Mouse (Mus musculus): ENCODE measurements around the gene Atp5c1. TPM values are rescaled to one million over a fixed set of nuclear protein-coding genes. Genes with fewer than 3 reads are reported as not detected.

Gene Atp5c1
- total and polyA plus RNA-seq, 3 experiments = 280 to 414 (median 381) TPM

- no peak for TF ChIP-seq MYB (IDR thresholded peaks at IDR 0.05; ENCODE audit: low read depth, low read length)
- peak; percentile 74; the same call in 1 of the 2 replicates for TF ChIP-seq MAZ (IDR thresholded peaks at IDR 0.05; ENCODE audit: low read depth, low read length)
- TF ChIP-seq TBP (IDR thresholded peaks at IDR 0.05; ENCODE audit: low read depth, low read length) = peak; percentile 75
- TF ChIP-seq NELFE (IDR thresholded peaks at IDR 0.05; ENCODE audit: low read depth, low read length) = peak; percentile 97
These were observed at the start of gene Atp5c1, which contains the start of gene Kin (continued) for GRCm38 (mm10) chr2:10080310-10081010.

- no peaks in the 10 kb centered on the region for H3K36me3 ChIP-seq (ENCODE audit: control insufficient read depth in 1 of 2, insufficient read depth in 2 of 2, low read length in 2 of 2)
- no peaks in the 10 kb centered on the region for H3K79me2 ChIP-seq (ENCODE audit: control insufficient read depth, insufficient read depth, low read length, poor library complexity)
- H3K27ac ChIP-seq (ENCODE audit: control insufficient read depth, low read depth, low read length) = no peak overlapping the region
- no peak overlapping the region for H3K4me3 ChIP-seq (ENCODE audit: control insufficient read depth in 1 of 2, insufficient read depth in 1 of 2, low read depth in 2 of 2, low read length in 2 of 2)
- no peaks in the 10 kb centered on the region; a peak in 1 of 4 replicates for H3K27me3 ChIP-seq (ENCODE audit: control insufficient read depth in 1 of 2, insufficient read depth in 2 of 2, low read length in 2 of 2)
- no peak overlapping the region for H3K9ac ChIP-seq (ENCODE audit: control insufficient read depth, low read depth, low read length, poor library complexity, severe bottlenecking)
- no peak for TF ChIP-seq ZC3H11A (IDR thresholded peaks at IDR 0.05; ENCODE audit: low read depth, low read length)
- no peak for TF ChIP-seq RCOR1 (IDR thresholded peaks at IDR 0.05; ENCODE audit: low read depth, low read length)
- no peak for TF ChIP-seq MAX (IDR thresholded peaks at IDR 0.05; ENCODE audit: low read length)
- no peak for TF ChIP-seq JUND (IDR thresholded peaks at IDR 0.05; ENCODE audit: low read depth, low read length)
- TF ChIP-seq ZNF384 (IDR thresholded peaks at IDR 0.05; ENCODE audit: low read depth, low read length) = no peak
- TF ChIP-seq TCF12 (IDR thresholded peaks at IDR 0.05; ENCODE audit: low read depth, low read length) = no peak
- no peak for TF ChIP-seq USF2 (IDR thresholded peaks at IDR 0.05; ENCODE audit: borderline replicate concordance in 1 of 2, insufficient read depth in 1 of 2, low read depth in 1 of 2, low read length in 2 of 2)
- no peak for TF ChIP-seq MAFK (IDR thresholded peaks at IDR 0.05; ENCODE audit: borderline replicate concordance, low read depth, low read length)
- no peak for TF ChIP-seq SIN3A (IDR thresholded peaks at IDR 0.05; ENCODE audit: low read length)
- no peak for TF ChIP-seq TBP (IDR thresholded peaks at IDR 0.05; ENCODE audit: low read depth, low read length)
- TF ChIP-seq MYC (IDR thresholded peaks at IDR 0.05; ENCODE audit: low read depth, low read length) = no peak
- TF ChIP-seq MXI1 (IDR thresholded peaks at IDR 0.05; ENCODE audit: low read depth, low read length) = no peak
- TF ChIP-seq CTCF (IDR thresholded peaks at IDR 0.05 in 2 of 3, conservative IDR thresholded peaks at IDR 0.05 in 1 of 3; ENCODE audit: control insufficient read depth in 1 of 3, insufficient read depth in 1 of 3, low read depth in 2 of 3, low read length in 3 of 3, poor library complexity in 1 of 3, severe bottlenecking in 1 of 3) = no peak
- TF ChIP-seq USF1 (IDR thresholded peaks at IDR 0.05; ENCODE audit: low read depth, low read length) = no peak
- no peak for TF ChIP-seq POLR2AphosphoS5 (IDR thresholded peaks at IDR 0.05; ENCODE audit: borderline replicate concordance, low read depth, low read length)
- TF ChIP-seq NRF1 (IDR thresholded peaks at IDR 0.05; ENCODE audit: insufficient read depth, low read depth, low read length, poor library complexity, severe bottlenecking) = no peak
- DNase-seq (ENCODE audit: low read depth, low spot score) = no peak
- no peaks in the 10 kb centered on the region for H3K4me1 ChIP-seq (ENCODE audit: control insufficient read depth in 1 of 2, insufficient read depth in 2 of 2, low read length in 2 of 2)
- H3K9me3 ChIP-seq (replicated peaks; ENCODE audit: insufficient read depth, low read length) = no peaks in the 10 kb centered on the region
These were observed 48.3 kb upstream of the Atp5c1 start for GRCm38 (mm10) chr2:10128571-10128970.
